Mouse (Mus musculus): ENCODE measurements around the gene Gm48552. TPM values are rescaled to one million over a fixed set of nuclear protein-coding genes. Genes with fewer than 3 reads are reported as not detected.

Gm48552 gene
- polyA plus RNA-seq, 1 experiment from 2014 or later = 1.4 TPM

- Histone ChIP-seq H3K4me3 (ENCODE audit: low read depth, low read length) (no peak overlapping the region), H3K27me3 (ENCODE audit: insufficient read depth, low read length) (peaks cover 8% of the 10 kb centered on the region; the same call in 1 of the 2 replicates), H3K4me1 (ENCODE audit: insufficient read depth) (peaks cover 40% of the 10 kb centered on the region), H3K36me3 (ENCODE audit: insufficient read depth) (peaks cover 29% of the 10 kb centered on the region), H3K9ac (peak overlapping the region; percentile 26; the same call in 1 of the 2 replicates), H3K9me3 (ENCODE audit: low read depth, low read length) (no peaks in the 10 kb centered on the region), H3K27ac (ENCODE audit: low read depth) (peak overlapping the region; percentile 79), H3K4me2 (peak overlapping the region; percentile 60)
- no peak for TF ChIP-seq CTCF (IDR thresholded peaks at IDR 0.05; ENCODE audit: low read depth)
- peak; percentile 52 for DNase-seq
- peak; percentile 9; the same call in 1 of the 2 replicates for ATAC-seq (ENCODE audit: insufficient read depth)
- 53% methylated on average over 12 of the region's 12 CpGs for WGBS
Observed at GRCm38 (mm10) chr10:81362336-81362949, 26.4 kb upstream of the Gm48552 start.

DNA sequence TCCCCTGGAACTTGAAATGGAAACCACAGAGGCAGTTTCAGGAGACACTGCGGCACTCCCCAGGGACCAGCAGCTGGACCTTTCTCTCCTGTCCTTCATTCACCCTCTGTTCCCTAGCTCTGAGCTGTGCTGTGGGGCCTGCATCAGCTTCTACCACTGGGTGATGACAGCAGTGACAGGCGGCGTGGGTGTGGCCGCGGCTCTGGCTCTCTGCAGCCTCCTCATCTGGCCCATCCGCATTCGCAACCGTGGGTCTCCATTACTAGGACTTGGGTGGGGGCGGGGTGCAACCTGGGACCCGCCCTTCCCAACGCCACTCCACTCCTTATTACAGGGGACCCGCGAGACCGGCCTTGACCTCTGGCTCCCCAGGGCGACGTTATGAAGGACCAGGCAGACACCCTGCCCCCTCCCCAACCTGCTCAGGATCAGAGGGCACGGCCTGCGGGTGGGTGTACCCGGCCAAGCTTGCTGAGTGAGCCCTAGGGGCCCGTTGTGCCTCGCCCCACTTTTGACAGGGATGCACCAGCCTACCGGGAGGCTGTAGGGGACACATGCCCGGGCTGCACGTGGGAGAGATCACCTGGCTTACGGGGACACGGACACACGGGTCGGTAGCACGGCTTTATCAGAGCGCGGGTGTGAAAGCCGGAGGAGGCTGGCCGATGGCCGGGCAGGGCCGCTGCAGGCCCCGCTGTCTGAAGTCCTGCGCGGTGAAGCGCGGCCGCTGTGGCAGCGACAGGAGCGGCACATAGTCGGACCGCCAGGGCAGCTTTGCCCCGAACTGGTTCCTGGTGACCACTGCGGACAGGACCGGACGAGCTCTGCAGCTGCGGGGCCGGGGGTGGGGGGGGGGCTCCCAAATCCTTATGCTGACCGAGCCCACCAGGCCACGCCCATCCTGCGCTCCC lies 25.1 kb upstream of the Gm48552 start:
- Histone ChIP-seq H3K4me3 (ENCODE audit: low read depth, low read length) (peak overlapping the region; percentile 34), H3K9ac (peak overlapping the region; percentile 39), H3K4me1 (ENCODE audit: insufficient read depth) (peaks cover 31% of the 10 kb centered on the region), H3K4me2 (peak overlapping the region; percentile 60), H3K27ac (ENCODE audit: low read depth) (peak overlapping the region; percentile 79), H3K9me3 (ENCODE audit: low read depth, low read length) (no peaks in the 10 kb centered on the region), H3K36me3 (ENCODE audit: insufficient read depth) (peaks cover 41% of the 10 kb centered on the region), H3K27me3 (ENCODE audit: insufficient read depth, low read length) (peaks cover 8% of the 10 kb centered on the region; the same call in 1 of the 2 replicates)
- WGBS = 8% methylated on average over 54 of the region's 54 CpGs
- DNase-seq = peak; percentile 37
- ATAC-seq (ENCODE audit: insufficient read depth) = no peak
- no peak for TF ChIP-seq CTCF (IDR thresholded peaks at IDR 0.05; ENCODE audit: low read depth)

GRCm38 (mm10) chr10:81364666-81365065 lies 24.1 kb upstream of the Gm48552 start:
- H3K9me3 ChIP-seq (ENCODE audit: low read depth, low read length) = no peaks in the 10 kb centered on the region
- WGBS = 10% methylated on average over 28 of the region's 28 CpGs
- H3K9ac ChIP-seq = 0 out of 2 replicates have a peak overlapping the region, but pooled peaks have one; percentile 39
- H3K4me2 ChIP-seq = peak overlapping the region; percentile 60
- peaks cover 8% of the 10 kb centered on the region; the same call in 1 of the 2 replicates for H3K27me3 ChIP-seq (ENCODE audit: insufficient read depth, low read length)
- H3K4me3 ChIP-seq (ENCODE audit: low read depth, low read length) = peak overlapping the region; percentile 34
- peaks cover 51% of the 10 kb centered on the region for H3K36me3 ChIP-seq (ENCODE audit: insufficient read depth)
- peaks cover 28% of the 10 kb centered on the region for H3K4me1 ChIP-seq (ENCODE audit: insufficient read depth)
- ATAC-seq (ENCODE audit: insufficient read depth) (no peak; the same call in 1 of the 2 replicates), DNase-seq (peak; percentile 50)
- no peak overlapping the region for H3K27ac ChIP-seq (ENCODE audit: low read depth)
- no peak for TF ChIP-seq CTCF (IDR thresholded peaks at IDR 0.05; ENCODE audit: low read depth)

DNA sequence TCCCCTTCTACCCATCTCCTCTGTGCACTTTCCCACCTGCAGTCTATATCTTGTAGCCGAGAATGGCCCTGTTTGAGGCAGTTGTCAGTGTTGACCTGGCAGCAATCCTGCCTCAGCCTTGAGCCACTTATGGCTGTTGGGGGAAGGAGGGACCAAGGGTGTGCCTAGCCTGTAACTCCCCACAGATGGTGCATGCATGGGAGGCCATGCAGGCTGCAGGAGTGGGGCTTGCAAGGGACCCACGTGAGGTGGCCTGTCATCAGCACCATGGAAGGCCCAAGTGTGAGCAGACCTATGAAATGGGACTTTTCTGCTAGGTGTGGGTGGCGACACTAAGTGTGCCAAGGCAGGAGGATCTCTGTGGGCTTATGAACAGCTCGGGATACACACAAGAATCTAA lies 23.7 kb upstream of the Gm48552 start:
- H3K4me2 ChIP-seq = peak overlapping the region; percentile 60
- H3K9ac ChIP-seq = no peak overlapping the region
- H3K27ac ChIP-seq (ENCODE audit: low read depth) = no peak overlapping the region
- no peak for TF ChIP-seq CTCF (IDR thresholded peaks at IDR 0.05; ENCODE audit: low read depth)
- DNase-seq (no peak), ATAC-seq (ENCODE audit: insufficient read depth) (no peak; the same call in none of the 2 replicates)
- no peak overlapping the region for H3K4me3 ChIP-seq (ENCODE audit: low read depth, low read length)
- H3K27me3 ChIP-seq (ENCODE audit: insufficient read depth, low read length) = peaks cover 8% of the 10 kb centered on the region; the same call in 1 of the 2 replicates
- peaks cover 52% of the 10 kb centered on the region for H3K36me3 ChIP-seq (ENCODE audit: insufficient read depth)
- 26% methylated on average over 4 of the region's 4 CpGs for WGBS
- H3K4me1 ChIP-seq (ENCODE audit: insufficient read depth) = peaks cover 28% of the 10 kb centered on the region
- no peaks in the 10 kb centered on the region for H3K9me3 ChIP-seq (ENCODE audit: low read depth, low read length)

DNA sequence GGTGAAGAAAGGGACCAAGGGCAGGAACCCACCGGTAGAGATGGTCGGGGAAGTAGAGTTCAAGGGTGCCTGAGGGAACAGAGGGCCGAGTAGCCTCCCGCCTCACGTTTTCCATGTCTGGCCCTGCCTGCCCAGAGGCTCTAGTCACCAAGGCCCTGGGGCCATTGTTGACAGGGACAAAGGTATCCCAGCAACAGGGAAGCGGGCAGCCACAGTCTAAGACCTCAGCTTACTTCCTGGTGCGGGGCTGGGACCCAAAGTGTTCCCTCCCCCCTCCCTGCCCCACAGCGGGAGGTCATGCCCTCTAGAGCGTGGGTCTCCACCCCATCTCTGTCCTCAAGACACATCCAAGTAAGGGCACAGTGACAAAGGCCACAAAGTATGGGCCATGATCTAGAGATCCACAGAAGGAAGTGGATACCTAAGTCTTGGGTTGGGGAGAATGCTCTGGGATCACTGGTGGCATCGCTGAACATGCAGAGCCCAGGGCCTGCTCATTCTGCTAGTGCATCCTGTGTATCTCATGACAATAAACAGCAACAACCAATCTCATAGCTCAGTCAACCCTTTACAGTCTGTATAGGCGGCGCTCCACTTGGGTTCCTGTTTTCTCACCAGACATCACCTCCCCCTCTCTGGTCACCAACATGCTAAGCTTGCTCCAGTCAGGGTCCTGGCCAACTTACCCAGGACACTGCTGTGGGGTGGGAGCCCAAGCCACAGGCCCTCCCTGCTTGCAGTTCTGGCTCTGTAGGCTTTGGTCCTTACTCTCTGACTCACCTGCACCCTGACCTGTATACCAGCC lies 22.9 kb upstream of the Gm48552 start, which contains the start of gene 4930404N11Rik:
Gene 4930404N11Rik (minus strand): TSS at position 145 of the 805 bp plus-strand sequence.
- H3K27me3 ChIP-seq (ENCODE audit: insufficient read depth, low read length) = peaks cover 8% of the 10 kb centered on the region; the same call in 1 of the 2 replicates
- H3K36me3 ChIP-seq (ENCODE audit: insufficient read depth) = peaks cover 57% of the 10 kb centered on the region
- peak; percentile 56 for DNase-seq
- ATAC-seq (ENCODE audit: insufficient read depth) = peak; percentile 2; the same call in 1 of the 2 replicates
- WGBS = 27% methylated on average over 12 of the region's 12 CpGs
- no peak for TF ChIP-seq CTCF (IDR thresholded peaks at IDR 0.05; ENCODE audit: low read depth)
- H3K4me1 ChIP-seq (ENCODE audit: insufficient read depth) = peaks cover 25% of the 10 kb centered on the region
- H3K4me3 ChIP-seq (ENCODE audit: low read depth, low read length) = peak within 1 kb of the TSS; percentile 34
- peak within 1 kb of the TSS; percentile 60 for H3K4me2 ChIP-seq
- peak within 1 kb of the TSS; percentile 36; the same call in 1 of the 2 replicates for H3K27ac ChIP-seq (ENCODE audit: low read depth)
- H3K9me3 ChIP-seq (ENCODE audit: low read depth, low read length) = no peaks in the 10 kb centered on the region
- 0 out of 2 replicates have a peak within 1 kb of the TSS, but pooled peaks have one; percentile 39 for H3K9ac ChIP-seq

- Histone ChIP-seq H3K36me3 (ENCODE audit: insufficient read depth) (peaks cover 60% of the 10 kb centered on the region), H3K9ac (no peak overlapping the region), H3K4me3 (ENCODE audit: low read depth, low read length) (no peak overlapping the region), H3K4me2 (no peak overlapping the region), H3K27ac (ENCODE audit: low read depth) (no peak overlapping the region), H3K9me3 (ENCODE audit: low read depth, low read length) (no peaks in the 10 kb centered on the region), H3K4me1 (ENCODE audit: insufficient read depth) (peaks cover 25% of the 10 kb centered on the region), H3K27me3 (ENCODE audit: insufficient read depth, low read length) (peaks cover 8% of the 10 kb centered on the region; the same call in 1 of the 2 replicates)
- no peak for TF ChIP-seq CTCF (IDR thresholded peaks at IDR 0.05; ENCODE audit: low read depth)
- ATAC-seq (ENCODE audit: insufficient read depth) = no peak
- no peak for DNase-seq
- 73% methylated on average over 6 of the region's 6 CpGs for WGBS
Observed at GRCm38 (mm10) chr10:81366477-81367206, 22.2 kb upstream of the Gm48552 start.
